Mouse (Mus musculus): ENCODE measurements at regions not wholly inside any gene's neighbourhood (a gene's known extent, or its start where the extent isn't known, plus 50 kb on each side); places are given as distances from the start of the nearest gene placed in this dataset.

DNA sequence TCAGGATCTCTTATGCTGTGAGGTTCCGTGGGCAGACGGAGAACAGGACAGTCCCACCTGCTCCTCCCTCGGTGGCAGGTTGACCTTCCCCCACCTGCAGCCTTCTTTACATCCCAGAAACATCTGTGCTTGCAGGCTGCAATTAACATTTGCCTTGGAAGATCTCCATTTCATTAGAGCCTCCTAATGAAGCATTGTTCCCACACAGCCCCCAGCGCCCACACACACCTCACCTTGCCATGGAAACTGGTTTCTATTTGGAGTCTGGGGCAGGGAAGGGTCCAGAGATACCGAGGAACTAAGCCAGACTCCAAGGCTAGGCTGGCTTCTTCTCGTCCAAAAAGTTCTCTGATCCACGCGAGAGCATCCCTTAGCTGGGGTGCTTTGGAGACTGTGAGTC is 56.6 kb upstream of the Rpl38 start:
- no peak for DNase-seq

DNA sequence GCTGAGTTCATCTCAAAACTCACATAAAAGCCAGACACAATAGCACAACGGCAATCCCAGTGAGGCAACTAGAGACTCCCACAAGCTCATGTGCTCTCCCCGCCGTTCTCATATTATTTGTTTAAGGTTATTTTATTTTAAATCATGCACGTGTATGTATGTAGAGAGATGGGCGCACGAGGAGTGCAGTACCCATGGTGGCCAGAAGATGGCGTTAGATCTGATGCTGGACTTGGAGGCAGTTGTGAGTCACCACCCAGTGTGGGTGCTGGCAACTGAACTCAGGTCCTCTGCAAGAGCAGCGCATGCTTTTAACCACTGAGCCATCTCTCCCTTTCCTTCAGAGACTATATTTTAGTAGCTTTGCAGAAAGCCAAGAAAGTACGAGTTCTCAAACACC is 60.3 kb upstream of the Rpl38 start:
- DNase-seq, result no peak

DNA sequence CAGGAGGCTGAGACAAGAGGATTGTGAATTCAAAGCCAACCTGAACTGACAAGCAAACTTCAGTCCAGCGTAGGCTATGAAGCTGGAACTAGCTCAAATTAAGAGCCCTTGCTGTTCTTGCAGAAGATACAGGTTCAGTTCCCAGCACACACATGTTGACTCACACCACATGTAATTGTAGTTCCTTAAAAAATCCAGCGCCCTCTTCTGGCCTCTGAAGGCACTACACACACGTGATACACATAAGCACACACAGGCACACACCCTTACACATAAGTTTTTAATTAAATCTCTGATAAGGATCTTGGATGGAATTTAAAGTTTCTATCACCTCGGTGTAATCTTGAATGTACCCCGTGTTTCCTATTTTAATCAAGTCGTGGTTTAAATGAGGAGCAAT is 65.2 kb upstream of the Rpl38 start:
- no peak for DNase-seq

DNA sequence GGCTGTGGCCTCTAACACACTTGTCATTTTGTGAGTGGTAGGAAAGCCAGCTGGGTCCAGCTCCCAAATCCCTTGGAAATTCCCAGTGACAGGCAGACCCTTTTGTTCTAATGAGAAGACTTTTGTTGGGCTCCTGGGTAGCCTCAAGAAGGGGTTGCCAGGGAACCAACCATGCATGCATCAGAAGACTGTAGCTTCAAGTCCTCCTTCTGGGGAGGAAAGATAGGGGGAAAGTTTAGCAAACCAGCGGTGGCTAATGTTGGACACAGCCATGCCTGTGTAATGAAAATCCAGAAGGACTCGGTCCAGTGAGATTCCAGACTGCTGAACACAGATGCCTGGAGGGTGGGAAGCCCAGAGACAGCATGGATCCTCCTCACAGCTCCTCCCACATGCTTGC is 71.1 kb upstream of the Rpl38 start:
- peak; percentile 16 for DNase-seq

DNA sequence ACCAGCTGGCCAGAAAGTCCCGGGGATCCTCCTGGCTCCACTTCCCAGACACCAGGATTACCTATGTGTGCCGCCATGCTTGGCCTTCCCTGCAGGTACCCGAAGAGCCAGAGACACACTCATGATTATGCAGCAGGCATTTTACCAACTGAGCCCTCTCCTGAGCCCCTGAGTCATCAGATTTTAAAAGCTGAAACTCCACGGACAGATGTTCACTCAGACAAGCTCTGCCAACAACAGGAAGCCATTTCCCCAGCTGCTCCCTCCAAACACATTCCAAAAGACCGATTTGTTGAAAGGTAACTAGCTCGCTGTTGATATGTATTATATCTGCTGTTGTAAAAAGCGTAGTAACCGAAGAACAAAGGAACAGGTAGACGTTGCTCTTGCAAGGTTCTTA is 75.4 kb upstream of the Rpl38 start:
- DNase-seq, result peak; percentile 14

DNA sequence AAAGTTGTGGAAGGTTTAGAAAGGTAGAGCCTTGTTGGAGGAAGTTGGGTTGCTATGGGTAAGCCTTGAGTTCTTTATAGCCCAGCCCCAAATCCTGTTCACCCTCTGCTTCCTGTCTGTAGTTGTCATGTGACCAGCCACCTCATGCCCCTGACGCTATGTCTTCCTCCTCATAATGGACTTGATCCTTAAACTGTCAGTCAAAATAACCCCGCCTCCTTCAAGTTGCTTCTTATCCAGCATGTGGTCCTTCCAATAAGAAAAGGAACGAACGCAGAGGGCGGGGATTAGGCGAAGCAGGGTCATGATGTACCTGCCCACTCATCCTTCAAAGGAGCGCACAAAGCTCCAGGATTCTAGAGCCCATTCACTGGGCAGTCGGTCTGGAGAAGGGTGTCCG is 79.8 kb upstream of the Rpl38 start:
- no peak for DNase-seq

DNA sequence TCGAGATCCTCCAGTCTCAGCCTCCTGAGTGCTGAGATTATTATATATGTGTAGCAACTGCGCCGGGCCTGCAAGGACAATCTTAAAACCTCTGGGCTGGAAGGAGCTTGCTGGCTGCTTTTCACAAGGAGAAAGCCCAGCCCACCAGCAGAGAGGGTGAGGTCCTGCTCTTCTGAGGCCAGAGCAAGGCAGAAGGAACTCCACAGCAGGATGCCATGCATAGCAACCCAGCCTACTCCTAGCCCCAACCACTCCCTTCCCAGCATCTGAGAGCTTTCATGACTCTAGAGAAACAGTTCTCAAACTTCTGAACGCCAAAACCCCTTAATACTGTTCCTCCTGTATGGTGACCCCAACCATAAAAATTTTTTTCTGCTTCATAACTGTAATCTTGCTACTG is 80.3 kb upstream of the Rpl38 start:
- DNase-seq, result no peak

DNA sequence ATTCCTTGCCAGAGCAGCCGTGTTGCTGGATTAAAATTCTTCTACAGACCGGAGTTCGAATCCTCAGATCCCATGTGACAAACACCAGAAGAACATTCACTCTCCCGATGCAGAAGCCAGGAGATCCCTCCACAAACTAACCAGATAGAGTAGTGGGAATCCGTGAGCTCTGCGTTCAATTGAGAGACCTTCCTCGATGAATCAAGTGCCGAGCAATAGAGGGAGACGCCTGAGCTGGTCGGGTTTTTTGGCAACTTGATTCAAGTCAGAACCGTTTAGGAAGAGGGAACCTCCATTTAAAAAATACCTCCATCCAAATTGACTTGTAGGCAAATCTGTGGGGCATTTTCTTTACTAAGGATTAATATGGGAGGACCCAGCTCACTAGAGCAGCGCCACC is 81.9 kb upstream of the Rpl38 start:
- DNase-seq, result no peak

DNA sequence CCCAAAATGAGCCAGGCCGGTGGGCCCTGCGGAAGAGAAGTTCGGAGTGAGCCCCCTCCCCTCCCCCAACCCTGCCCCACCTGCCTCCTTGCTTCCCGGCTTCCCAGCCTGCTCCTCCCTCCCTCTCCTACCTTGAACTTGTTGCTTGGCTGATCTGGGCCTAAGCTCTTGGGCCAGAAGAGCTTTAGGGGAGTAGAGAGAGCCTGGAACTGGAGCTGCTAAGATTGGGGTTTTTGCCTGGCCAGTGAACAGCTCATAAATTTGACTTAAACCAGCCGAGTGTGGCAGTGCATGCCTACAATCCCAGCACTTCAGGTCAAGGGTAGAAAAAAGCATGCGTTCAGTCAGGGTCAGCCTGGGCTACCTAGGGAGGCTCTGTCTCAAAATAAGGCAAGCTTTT is 83.5 kb upstream of the Rpl38 start:
- DNase-seq, result no peak

DNA sequence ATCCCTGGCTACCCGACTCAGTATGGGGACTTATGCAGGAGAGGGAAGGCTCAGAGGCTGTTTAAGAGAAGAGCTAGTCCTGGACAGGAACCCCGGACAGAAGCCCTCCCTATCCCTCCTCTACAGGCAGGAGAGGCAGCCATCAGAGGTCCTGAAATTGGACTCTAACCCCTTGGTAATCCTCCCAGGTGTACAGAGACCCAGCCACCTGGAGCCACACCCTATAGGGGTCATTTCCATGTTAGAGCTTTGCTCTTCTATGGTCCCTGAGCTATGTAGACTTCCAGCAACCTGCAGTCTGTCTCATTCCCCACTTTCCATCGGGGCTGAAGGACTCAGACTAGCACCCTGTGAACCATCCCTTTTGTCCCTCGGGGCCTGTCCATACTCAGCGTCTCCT is 84.2 kb upstream of the Rpl38 start:
- no peak for DNase-seq

DNA sequence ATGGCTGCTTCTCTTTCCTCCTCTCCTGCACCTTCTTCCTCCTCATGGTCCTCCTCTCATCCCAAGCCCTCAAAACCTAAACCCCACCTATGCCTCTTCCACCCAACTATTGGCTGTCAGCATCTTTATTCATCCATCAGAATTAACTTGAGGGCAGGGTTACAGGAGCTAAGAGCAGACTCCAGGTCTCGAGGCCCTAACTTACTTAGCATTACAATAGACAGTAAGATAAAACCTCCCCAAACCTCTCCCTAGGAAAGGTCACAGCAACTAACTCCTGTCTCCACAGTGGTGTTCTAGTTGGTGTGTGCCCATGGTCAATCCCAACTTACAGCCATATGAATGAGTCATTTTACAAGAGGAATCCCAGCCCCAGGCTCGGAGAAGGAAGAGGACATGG is 88.3 kb upstream of the Rpl38 start:
- DNase-seq, result no peak

DNA sequence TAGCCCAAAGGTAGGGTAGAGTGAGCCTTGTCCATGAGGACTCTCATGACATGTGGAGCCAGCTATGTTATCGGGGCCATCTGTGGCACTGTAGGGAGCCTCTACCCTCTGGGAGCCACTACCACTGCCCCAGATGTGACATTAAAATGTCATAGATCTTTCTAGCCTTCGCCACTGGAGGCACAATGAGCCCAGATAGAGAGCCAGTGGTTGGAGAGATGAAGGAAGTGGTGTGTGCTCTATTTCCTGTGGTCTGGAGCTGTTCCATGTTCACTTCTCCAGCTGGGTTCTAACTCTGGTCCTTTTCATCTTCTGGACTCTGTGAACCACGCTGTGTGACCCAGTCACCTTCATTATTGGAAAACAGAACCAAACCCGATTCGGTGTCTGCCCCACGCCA is 89.8 kb upstream of the Rpl38 start:
- DNase-seq, result no peak

DNA sequence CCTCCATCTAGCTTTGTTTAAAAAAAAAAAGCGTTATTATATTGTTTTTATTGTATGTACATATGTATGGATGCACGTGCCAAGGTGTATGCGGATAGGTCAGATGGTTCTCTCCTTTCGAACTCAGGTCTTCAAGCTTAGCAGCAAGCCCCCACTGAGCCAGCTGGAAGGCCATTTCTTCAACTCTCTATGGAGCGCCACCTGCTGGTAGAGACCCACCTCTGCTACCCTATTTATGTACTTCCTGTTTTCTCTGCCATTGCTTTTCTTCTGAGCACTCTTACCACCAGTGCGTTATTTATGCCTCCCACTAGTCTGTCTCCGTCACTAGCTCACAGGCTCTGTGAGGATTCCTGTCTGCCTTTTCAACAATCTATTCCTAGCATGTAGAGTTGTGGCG is 91.5 kb upstream of the Rpl38 start:
- no peak for DNase-seq

DNA sequence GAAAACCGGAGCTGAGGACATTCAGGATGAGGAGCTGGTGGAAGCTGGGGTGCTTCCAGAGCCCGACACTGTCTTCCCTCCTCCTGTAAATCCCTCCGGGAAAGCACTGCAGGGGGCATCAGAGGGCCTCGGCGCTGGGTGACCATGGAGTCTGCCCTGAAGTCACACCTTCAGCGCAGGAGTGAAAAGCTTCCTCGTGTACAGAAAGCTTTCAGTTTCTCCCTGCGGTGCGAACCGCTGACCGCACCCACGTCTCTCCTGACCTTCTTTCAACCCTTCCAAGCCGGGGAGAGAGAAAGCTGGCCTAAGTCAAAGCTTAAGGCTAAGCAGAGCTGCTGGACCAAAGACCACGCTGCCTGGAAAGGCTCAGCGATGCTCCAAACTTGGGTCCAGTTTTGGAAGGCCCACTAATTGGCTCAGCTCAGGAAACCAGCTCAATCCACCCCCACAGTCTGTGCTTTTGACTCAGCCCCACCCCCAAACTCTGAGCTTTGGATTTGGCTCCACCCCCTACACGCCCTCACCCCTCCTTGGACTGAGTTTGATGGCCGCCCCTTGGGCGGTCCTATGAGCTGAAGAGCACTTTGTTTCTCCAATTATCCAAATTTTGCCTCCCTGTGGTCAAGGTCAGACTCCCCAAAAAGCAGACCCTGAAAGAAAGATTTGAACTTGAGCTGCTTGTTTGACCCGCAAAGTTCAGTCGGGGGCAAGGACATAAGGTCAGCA is 97.0 kb upstream of the Rpl38 start:
- DNase-seq, result no peak

DNA sequence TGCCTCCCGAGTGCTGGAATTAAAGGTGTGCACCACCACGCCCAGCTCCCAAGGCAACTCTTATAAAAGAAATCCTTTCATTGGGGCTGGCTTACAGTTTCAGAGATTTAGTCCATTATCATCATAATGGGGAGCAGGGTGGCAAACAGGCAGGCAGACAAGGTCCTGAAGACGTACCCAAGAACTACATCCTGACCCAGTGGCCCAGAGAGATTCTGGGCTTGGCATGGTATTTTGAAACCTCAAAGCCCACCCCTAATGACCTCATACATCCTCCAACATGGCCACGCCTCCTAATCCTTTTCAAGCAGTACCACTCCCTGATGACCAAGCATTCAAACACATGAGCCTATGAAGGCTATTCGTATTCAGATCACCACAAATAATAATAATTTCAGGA is 98.2 kb upstream of the Rpl38 start:
- DNase-seq, result no peak

DNA sequence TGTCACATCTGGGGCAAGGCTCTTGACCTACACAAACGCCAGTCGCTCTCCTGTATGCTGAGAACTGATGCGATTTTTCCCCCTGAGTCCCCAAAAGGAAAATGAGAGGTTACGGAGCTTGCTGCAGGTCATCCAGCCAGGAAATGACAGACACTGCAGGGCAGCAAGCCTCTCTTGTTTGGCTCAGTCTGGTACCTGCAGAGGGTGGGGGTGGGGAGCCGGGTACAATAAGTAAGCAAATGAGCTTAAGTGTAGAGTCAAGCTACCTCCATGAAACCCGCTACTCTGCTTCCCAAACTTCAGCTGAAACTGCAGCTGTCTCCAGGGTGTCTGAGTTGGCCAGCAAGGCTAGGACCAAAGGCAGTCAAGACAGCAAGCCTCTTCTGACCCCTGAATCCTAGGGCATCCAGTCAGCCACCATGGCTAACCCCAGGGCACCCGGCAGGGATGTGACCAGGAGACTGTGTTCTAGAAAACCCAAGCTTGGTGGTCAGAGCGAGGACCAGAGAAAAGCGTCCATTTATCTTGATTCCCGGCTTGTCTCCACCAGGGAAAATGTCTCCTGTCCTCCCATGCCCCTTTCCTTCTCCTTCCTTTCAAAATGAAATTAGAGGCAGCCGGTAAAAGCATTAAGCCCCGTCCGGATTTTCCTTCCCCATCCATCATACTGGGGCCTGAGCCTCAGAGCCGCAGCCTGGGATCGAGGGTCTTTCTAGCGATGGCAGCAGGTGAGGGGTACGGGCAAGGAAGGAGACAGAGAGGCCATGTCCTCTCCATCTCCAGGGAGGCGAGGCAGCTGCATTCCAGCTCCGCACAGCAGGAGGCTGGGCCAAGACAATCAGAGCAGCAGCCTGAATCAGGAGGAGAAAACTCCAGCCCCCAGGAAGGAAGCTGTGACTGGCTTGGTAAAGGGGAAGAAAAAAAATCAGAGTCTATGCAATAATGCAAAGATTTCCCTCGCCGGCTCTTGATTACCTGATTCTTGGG is 100.2 kb upstream of the Rpl38 start:
- DNase-seq, result no peak

DNA sequence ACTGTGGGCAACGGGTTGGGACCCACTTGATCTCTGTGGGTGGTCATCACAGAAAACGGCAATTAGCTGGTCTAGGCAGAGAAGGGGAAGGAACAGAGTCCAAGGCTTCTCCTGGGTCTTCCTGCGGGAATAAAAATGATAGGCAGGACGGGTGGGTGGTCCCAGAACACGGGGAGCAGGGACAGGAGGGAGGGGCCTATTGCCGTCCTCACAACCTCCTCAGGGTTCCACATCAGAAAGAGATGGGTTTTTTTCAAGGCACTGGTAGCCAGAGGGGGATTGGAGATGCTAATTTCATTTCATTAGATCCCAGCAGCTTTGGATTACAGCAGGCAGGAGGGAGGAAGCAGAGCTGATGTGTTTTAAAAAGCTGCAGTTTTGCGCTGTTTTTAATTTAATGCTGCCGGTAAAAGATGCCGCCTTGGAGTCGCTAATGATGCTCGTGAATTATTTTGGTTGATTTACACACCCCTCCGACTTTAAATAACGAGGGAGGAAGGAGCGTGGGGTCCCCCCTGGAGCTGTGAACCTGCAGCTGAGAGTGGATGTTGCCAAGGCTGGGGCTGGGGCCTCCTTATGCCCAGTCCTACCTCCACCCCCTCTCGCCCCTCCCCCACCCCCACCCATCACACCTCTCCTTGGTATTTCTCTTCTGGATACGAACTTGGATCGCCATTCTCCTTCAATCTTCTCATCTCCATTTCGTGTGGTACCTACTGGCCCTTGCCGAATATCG is 101.1 kb upstream of the Rpl38 start:
- DNase-seq, result no peak

DNA sequence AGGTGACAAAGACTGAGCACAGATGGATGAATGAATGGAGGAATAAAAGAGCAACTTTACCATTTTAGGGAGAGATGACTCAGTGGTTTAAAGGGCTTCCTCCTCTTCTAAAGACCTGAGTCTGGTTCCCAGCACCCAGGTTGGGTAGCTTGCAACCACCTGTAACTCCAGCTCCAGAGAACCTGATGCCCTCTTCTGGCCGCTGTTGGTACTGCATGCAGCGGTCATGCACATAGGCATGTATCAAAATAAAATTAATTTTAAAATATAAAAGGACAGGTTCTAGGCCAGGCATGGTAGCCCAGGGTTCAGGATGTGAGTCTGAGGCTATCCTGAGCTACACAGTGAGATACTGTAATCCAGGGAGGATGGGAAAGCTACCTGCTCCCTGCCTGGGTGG is 103.4 kb upstream of the Rpl38 start:
- no peak for DNase-seq

DNA sequence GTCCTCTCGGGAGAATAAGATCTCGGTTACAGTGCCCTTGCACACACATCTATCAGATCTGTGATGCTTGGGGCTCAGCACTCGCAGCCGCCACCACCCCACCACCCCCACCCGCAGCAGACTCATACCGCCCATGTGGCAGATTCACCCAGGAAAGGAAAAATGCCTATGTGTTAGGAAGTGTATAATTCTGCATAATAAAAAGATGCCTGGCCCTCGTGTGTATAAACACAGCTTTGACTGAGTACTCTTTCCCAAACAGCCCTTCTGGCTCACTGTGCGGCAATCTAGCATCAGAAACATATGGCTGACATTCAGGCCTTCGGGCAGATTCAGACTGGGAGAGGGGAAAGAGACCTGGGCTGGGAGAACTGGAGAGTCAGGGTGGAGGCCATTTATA is 105.2 kb upstream of the Rpl38 start:
- no peak for DNase-seq

DNA sequence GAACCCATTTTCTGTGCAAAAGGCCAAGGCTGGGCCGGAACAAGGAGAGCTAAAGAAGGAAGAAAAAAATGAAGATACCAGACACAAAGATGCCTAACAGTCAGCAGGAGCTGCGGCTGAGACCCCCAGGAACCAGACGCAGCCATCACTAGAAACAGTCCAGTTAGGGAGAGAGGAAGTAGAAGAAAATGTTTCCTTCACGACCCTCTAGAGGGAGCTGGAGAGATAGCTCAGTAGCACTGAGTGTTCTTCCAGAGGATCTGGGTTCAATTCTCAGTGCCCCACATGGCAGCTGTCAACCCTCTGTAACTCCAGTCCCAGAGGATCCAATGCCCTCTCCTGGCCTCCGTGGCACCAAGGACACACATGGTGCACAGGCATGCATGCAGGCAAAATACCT is 113.7 kb upstream of the Rpl38 start:
- DNase-seq, result no peak

DNA sequence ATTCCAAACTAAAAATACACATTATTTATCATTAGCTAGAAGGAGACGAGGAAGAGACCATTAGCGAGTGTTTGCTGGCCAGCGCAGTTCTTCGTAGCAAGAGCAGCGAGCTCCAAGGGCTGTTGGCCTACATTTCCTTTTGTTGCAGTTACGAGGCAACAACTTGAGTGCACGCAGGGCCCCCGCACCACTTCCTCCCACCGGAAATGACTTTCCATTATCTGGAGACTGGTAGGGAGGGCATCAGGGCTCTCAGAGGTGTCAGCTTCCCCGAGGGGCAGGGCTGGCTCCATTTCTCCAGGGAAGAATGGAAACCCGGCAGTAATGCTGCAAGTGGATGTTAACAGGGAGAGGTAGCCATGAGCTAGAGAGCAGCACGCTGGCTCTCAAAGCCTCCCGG is 114.3 kb upstream of the Rpl38 start:
- DNase-seq, result no peak

DNA sequence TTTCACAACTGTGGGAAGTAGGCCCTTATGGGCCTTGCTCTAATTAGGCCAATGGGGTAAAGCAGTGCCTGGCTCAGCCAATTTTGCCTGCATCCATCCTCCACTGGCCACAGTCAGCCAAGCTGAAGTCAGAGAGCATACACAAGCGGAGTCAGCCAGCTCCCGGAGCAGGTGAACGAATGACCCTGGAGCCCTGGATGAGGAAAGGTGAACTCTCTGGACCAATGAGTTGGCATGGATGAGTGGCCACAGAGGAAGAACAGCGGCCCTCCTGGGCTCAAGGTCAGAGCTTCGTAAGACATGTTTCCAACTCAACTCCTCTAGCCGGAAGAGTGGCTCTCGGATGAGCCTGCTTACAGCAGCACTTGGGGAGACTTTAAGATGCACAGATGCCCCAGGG is 116.1 kb upstream of the Rpl38 start:
- DNase-seq, result no peak

DNA sequence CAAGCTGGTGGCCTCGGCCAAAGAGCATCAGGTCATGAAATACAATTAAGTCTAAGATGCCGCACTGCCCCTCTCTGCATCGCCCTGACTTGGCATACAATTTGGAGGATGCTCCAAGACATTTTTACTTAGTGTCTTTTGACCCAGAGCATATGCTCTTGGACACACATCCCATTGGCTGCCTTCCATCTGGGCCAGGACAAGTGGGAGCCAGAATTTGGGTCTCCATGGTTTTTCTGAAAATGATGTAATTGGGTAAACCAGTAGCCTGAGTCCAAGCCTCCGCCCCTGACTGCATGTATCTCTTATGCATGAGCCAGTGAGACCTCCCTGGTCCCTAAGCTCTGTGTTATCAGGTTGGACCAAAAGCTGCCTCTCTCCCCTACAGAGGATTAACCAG is 117.1 kb upstream of the Rpl38 start:
- DNase-seq, result no peak

DNA sequence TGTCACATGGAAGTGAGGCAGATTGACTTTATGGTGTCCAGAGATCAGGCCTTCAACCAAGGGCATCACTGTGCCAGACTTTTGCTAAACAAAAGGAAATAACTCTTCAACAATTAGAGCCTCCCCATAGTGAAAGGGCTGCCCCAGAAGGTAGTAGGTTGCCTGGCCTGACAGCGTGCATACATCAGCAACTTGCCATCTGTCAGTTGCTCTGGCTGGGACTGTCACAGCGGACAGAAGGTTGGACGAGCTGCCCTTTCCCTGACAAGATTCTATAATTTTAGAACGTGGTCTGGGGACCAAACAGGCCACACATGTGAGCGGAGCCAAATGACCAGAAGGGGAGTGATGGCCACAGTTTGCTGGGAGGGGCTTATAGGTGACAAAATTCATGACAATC is 119.7 kb upstream of the Rpl38 start:
- DNase-seq, result no peak

Data from right cerebral cortex, postnatal 25 days (tissue).